Mouse (Mus musculus) E14TG2a.4 (cell line): ENCODE measurements around the gene Fbxo30.

Experiments
- CTCF ChIP-seq: conservative IDR thresholded peaks from 2 replicates; pipeline ENCODE4 v1.5.1; 2014; ENCODE audit warnings: low read length
- POU5F1 ChIP-seq: IDR thresholded peaks from 2 replicates; pipeline ENCODE4 v1.6.1; 2014; ENCODE audit warnings: low read length, borderline replicate concordance

- TF ChIP-seq CTCF (no peak), POU5F1 (no peak)
Measured at GRCm38 (mm10) chr10:11305365-11306053, 24.4 kb downstream of the Fbxo30 start.
